Mouse (Mus musculus) retina, postnatal 7 days (tissue): ENCODE measurements around the gene Tmem132c.
A peak's percentile ranks its signal among the peaks of the same experiment; 100 is the strongest.
"Not testable (repeated sequence)": the region's sequence is repeated elsewhere in the genome, so short reads cannot be mapped to it uniquely, and the experiment has no call there.

Experiments
- DNase-seq: peaks from one replicate; pipeline ENCODE4 v3.0.0-alpha.2; 2012; ENCODE audit warnings: low read depth, low spot score

Gene Tmem132c

GRCm38 (mm10) chr5:127346364-127346763, 104.8 kb downstream of the Tmem132c start:
- no peak for DNase-seq

DNA sequence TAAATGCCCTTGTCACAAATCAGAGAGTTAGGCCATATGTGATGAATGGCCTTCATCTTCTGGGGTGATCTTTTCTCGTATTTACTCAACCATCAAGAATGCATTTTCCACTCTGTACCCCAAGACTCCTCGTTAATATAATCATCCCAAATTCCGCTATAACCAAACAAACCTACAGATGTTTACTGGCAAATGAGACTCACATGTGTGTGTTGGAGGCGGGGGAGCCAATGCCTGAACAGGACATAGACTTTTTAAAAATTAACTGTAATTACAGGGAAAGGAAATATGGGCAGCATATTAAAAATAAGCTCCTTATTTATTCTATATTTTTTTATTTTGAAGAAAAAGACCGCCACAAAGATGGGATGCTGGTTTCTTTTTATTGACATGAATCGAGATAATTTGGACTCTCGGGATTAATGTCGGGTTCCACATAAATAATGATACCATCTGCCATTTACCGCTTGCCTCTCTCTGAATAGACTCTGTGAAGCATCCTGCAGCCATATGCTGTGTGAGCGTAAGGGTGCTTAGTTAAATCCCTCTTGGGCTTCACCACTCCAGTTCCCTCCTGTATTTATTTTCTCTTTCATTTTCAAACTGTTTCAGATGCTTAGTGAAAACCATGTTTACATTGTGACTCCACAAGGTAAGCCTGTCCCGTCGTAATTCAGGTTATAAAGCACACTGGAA, 105.6 kb downstream of the Tmem132c start:
- no peak for DNase-seq

DNA sequence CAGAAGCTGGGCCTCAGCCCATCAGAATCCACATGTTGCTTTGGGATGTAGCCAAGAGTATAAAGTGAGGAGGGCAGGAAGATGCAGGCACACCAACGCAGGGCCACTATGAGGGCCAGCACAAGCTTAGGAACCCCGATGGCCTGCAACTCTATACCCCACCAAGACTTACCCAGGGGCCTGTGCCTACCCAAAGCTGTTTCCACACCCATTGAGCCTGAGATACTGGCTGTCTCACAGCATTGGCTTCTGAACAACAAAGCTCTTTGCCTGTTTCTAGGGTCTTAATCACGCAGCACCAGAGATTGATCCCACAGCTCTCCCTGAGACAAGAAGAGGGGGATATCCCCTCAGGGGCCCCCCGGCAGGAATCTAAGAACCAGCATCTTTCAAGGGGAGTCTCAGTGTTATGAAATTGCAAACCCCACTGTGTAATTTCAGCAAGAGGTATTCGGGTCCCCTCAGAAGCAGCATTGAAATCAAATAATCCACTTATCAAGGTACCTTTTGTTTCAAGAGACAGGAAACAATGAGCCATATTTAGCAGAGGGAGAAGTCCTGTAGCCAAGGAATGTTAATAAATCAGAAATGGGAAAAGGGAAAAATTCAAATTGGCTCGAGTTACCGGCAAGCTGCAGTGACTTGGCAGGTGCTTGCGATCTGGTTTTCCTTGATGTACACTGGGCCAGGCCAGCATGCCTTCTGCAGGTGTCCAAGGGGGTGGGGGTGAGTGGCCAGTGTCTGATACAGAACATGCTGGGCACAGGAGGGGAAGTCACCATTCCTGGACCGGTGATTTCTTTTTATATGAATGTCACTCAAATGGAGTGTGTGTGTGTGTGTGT, 107.8 kb downstream of the Tmem132c start:
- DNase-seq: no peak

GRCm38 (mm10) chr5:127353002-127353401, 111.4 kb downstream of the Tmem132c start:
- no peak for DNase-seq

GRCm38 (mm10) chr5:127355836-127356235, 114.2 kb downstream of the Tmem132c start:
- DNase-seq: no peak

DNA sequence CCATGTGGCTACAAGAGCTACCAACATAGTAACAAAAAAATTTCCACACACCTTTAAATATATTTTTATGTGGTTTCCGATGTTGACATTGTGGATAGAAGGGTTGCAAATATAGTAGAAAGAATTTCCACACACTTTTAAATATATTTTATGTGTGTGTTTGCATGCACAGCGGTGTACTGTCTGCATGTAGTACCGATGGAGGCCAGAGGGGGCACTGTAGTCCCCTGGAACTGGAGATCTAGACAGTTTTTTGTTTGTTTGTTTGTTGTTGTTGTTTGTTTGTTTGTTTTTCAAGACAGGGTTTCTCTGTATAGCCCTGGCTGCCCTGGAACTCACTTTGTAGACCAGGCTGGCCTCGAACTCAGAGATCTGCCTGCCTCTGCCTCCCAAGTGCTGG, 116.3 kb downstream of the Tmem132c start:
- DNase-seq: not testable (repeated sequence)

DNA sequence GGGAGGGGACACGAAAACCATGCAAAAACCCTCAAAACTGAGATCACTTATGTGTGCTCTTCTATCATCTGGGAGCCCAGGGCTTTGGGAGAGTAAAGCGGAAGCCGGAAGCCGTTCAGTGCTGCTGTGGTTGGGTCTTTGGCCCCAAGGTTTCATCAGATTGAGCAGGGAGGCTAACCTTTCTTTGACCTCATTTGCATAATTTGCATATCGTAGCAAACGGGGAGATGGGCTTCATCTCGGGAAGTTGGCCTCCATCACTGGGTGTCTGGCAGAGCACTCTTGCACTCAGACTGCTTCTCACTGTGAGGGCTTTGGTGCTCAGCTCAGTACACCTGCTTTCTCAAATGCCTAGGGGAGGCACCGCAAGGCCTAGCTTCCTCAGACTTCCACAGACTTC, 119.5 kb downstream of the Tmem132c start:
- no peak for DNase-seq

- no peak for DNase-seq
These were observed 123.5 kb downstream of the Tmem132c start for GRCm38 (mm10) chr5:127365061-127365460.

GRCm38 (mm10) chr5:127368191-127368590, 126.6 kb downstream of the Tmem132c start:
- no peak for DNase-seq

DNA sequence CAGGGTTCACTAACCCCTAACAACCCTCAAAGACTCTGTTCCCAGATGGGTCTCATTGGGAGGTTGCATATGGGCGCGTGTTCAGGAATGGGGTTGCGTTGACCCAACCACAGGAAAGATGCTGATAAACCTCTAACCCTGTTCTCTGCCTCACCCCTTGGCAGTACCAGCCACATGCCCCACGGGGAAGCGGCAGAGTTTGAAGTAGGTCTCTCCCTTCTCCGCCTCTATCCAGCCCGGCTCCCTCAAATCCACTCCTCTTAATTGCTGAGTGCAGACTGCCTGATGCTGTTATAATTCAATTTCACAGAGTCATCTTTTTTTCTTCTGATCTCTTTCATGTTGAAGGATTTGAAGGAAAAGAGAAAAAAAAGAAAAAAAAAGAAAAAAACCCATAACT, 128.2 kb downstream of the Tmem132c start:
- no peak for DNase-seq

DNA sequence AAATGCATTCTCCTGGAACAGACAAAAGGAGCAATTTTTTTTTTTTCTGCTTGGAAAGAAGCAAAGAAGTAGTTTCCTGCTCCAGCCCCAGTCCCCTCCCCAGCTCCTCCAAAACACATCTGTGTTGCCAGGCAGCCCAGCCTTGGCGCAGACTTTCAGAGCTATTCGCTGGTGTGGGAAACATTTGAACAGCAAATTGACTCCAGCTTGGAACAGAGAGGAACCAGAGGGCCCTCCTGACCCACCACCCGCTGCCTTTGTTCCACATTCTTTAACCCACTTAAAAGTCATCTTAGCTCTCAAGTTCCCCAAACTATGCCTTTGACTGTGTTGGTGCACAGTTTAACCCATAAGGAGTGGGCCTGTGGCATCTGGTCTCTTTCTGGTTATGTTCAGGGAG, 128.9 kb downstream of the Tmem132c start:
- no peak for DNase-seq

DNA sequence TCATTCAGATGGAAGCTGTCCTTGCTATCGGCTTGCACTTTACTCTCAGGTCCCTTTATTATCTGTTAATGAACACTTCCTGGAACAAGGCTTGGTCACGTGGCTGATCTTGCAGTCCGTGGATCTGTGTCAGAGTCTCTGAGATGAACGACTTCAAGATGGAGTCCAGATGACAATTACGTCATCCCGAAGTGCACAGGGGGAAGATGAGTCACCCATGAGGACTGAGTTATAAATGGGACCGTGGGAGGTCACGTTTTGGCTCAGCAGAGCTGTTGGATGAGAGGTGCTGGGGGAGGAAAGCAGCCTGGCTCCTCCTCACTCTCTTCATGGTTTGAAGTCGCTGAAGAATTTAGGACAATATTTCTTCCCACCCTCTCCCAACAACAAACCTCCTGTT, 132.6 kb downstream of the Tmem132c start:
- no peak for DNase-seq

DNA sequence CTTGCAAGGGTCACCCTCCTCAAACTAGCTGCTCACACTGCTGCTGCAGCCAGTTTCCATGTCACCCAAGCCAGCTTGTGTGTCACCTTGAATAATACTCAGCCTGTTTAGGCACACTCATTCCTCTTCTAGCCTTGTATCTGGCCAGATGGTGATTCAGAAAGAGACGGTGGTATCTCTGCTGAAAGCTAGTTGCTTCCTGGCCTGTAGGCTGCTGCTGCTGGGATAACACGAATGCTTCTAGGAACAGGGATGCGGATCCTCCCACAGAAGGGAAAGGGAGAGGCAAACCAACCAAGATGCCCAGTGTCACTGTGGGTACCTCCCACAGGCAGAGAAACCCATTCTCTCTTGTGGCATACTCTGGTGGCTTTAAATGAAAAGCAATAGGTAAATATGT, 134.0 kb downstream of the Tmem132c start:
- no peak for DNase-seq

DNA sequence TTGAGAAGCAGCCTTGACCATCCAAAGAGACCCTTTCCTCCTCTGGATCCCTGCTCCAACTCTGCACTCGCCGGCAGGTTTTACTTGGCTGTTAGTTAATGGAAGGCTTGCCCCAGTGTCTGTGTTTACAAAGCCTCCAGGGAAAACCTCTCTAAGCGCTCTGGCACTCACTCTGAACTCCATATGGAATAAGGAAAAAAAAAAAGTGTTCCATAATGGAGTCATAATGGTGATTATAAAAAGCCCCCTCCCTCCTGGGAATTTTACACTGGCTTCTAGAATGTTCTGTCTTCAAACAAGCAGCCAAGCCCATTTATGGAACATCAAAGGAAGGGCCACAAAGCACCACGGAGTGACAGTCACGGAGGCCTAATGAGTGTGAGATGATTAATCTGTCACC, 136.9 kb downstream of the Tmem132c start:
- no peak for DNase-seq

GRCm38 (mm10) chr5:127379351-127379750, 137.7 kb downstream of the Tmem132c start:
- DNase-seq: no peak

GRCm38 (mm10) chr5:127381216-127381615, 139.6 kb downstream of the Tmem132c start:
- DNase-seq: no peak

- peak; percentile 20 for DNase-seq
These were observed 141.0 kb downstream of the Tmem132c start for GRCm38 (mm10) chr5:127382571-127382970.

DNA sequence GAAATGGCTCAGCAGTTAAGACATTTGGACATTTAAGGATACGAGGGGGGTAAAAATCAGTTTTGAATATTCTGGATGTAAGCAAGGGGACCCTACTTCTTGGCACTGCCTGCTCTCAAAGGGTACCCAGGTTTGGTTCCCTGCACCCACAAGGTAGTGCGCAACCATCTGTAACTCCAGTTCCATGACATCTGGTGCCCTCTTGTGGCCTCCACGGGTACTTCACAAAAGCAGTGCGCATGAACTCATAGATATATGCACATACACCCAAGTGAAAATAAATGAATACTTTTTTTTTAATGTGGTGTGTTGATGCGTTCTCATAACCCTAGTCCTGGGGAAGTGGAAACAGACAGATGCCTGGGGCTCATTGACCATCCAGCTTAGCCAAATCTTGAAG, 149.6 kb downstream of the Tmem132c start:
- no peak for DNase-seq

DNA sequence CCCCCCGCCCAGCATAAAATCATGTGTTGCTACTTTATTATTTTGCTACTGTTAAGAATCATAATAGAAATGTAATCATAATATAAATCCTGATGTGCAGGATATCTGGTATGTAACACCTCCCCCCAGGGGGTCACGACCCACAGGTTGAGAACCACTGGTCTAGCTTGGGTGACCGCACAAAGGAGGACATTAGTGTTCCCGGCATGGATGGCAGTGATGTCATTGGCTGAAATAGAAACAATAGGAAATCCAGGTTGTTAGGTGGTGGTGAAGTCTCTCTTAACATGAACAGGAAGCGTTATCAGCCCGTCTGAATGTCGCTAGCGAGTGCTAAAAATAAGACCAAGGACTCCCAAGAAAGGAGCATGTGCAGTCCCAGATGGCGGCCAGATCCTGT, 155.3 kb downstream of the Tmem132c start:
- DNase-seq: no peak

GRCm38 (mm10) chr5:127398010-127398409, 156.4 kb downstream of the Tmem132c start:
- DNase-seq: no peak

DNA sequence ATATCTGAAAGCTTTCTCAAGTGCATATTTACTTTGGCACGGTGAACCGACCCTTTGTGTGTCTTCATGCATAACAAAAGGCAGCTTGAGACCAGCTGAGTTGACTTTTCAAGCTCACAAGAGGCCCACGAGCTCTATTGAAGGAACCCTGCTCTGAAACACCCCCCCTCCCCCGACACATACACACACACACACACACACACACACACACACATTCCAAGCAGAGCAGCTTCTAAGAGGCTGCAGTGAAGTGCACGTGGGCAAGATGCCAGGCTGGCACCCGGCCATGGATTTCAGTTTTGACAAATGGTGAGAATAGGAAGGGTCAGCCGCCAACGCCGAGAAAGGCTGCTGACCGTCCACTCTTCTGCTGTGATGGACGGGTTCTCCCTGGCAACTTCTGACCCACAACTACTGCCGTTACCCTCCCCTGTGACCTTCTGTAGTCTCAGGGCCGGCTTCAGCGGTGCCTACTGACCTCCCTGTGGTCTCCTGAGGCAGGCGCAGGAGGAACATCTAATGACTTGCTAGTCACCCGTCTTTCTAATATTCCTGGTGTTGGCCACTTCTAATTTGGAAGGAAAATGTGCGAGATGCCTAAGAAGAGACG, 163.9 kb downstream of the Tmem132c start:
- peak; percentile 23 for DNase-seq

- DNase-seq: no peak
These were observed 164.5 kb downstream of the Tmem132c start for GRCm38 (mm10) chr5:127406014-127406655.
